Mouse (Mus musculus): Measurements from ENCODE around the gene Ddx20. TPM values are rescaled to one million over a fixed set of nuclear protein-coding genes. Genes with fewer than 3 reads are reported as not detected.

The Ddx20 gene
- polyA plus RNA-seq (2015; fragmentation: Nextera tagmentation; extraction: Ambion mirVana), result 24.6 and 27.1 TPM in 2 replicates

- WGBS, result under 1% methylated on average over 72 of the region's 72 CpGs
- H3K36me3 ChIP-seq (ENCODE audit: control insufficient read depth, insufficient read depth, low read length), result peaks cover 9% of the 10 kb centered on the region; the same call in 1 of the 2 replicates
- H3K9me3 ChIP-seq (replicated peaks; ENCODE audit: control insufficient read depth, low read length, poor library complexity, severe bottlenecking), result no peaks in the 10 kb centered on the region
Observed at GRCm38 (mm10) chr3:105687324-105688060, at the start of gene Ddx20. Gene Ddx20 (minus strand): TSS chr3:105687574.

GRCm38 (mm10) chr3:105737070-105737469, 49.7 kb upstream of the Ddx20 start:
- Histone ChIP-seq H3K4me3 (ENCODE audit: low read depth, low read length) (no peak overlapping the region), H3K27me3 (ENCODE audit: control insufficient read depth, insufficient read depth, low read depth, low read length) (no peaks in the 10 kb centered on the region), H3K9ac (ENCODE audit: low read depth, low read length) (no peak overlapping the region), H3K36me3 (ENCODE audit: control insufficient read depth, insufficient read depth, low read length) (peaks cover 6% of the 10 kb centered on the region), H3K9me3 (replicated peaks; ENCODE audit: control insufficient read depth, low read length, poor library complexity, severe bottlenecking) (no peaks in the 10 kb centered on the region), H3K27ac (ENCODE audit: low read length) (no peak overlapping the region), H3K4me1 (ENCODE audit: control insufficient read depth, insufficient read depth, low read length) (no peaks in the 10 kb centered on the region), H3K4me2 (ENCODE audit: low read length) (no peak overlapping the region)
- no peak for ATAC-seq
- WGBS, result 96% methylated on average over 7 of the region's 7 CpGs

More at GRCm38 (mm10) chr3:105687324-105688060, at the start of gene Ddx20:
- peak within 1 kb of the TSS; percentile 95 for H3K4me3 ChIP-seq (ENCODE audit: low read depth, low read length)
- H3K4me1 ChIP-seq (ENCODE audit: control insufficient read depth, insufficient read depth, low read length), result peaks cover 13% of the 10 kb centered on the region
- peak; percentile 97 for ATAC-seq
- peak within 1 kb of the TSS; percentile 83 for H3K4me2 ChIP-seq (ENCODE audit: low read length)
- no peaks in the 10 kb centered on the region for H3K27me3 ChIP-seq (ENCODE audit: control insufficient read depth, insufficient read depth, low read depth, low read length)
- peak within 1 kb of the TSS; percentile 90 for H3K9ac ChIP-seq (ENCODE audit: low read depth, low read length)
- peak within 1 kb of the TSS; percentile 81 for H3K27ac ChIP-seq (ENCODE audit: low read length)

GRCm38 (mm10) chr3:105736148-105736547, 48.8 kb upstream of the Ddx20 start:
- peaks cover 6% of the 10 kb centered on the region for H3K36me3 ChIP-seq (ENCODE audit: control insufficient read depth, insufficient read depth, low read length)
- H3K4me1 ChIP-seq (ENCODE audit: control insufficient read depth, insufficient read depth, low read length), result no peaks in the 10 kb centered on the region
- H3K27ac ChIP-seq (ENCODE audit: low read length), result no peak overlapping the region
- no peak for ATAC-seq
- no peak overlapping the region for H3K9ac ChIP-seq (ENCODE audit: low read depth, low read length)
- no peaks in the 10 kb centered on the region for H3K27me3 ChIP-seq (ENCODE audit: control insufficient read depth, insufficient read depth, low read depth, low read length)
- WGBS, result 100% methylated on average over 1 of the region's 1 CpGs
- H3K4me3 ChIP-seq (ENCODE audit: low read depth, low read length), result no peak overlapping the region
- H3K4me2 ChIP-seq (ENCODE audit: low read length), result no peak overlapping the region
- no peaks in the 10 kb centered on the region for H3K9me3 ChIP-seq (replicated peaks; ENCODE audit: control insufficient read depth, low read length, poor library complexity, severe bottlenecking)

- Histone ChIP-seq H3K27ac (ENCODE audit: low read length) (no peak overlapping the region), H3K4me2 (ENCODE audit: low read length) (no peak overlapping the region), H3K36me3 (ENCODE audit: control insufficient read depth, insufficient read depth, low read length) (peaks cover 6% of the 10 kb centered on the region), H3K9ac (ENCODE audit: low read depth, low read length) (no peak overlapping the region), H3K9me3 (replicated peaks; ENCODE audit: control insufficient read depth, low read length, poor library complexity, severe bottlenecking) (no peaks in the 10 kb centered on the region), H3K4me3 (ENCODE audit: low read depth, low read length) (no peak overlapping the region), H3K4me1 (ENCODE audit: control insufficient read depth, insufficient read depth, low read length) (no peaks in the 10 kb centered on the region), H3K27me3 (ENCODE audit: control insufficient read depth, insufficient read depth, low read depth, low read length) (no peaks in the 10 kb centered on the region)
- ATAC-seq, result no peak
Observed at GRCm38 (mm10) chr3:105735285-105735684, 47.9 kb upstream of the Ddx20 start.

GRCm38 (mm10) chr3:105733538-105733937, 46.2 kb upstream of the Ddx20 start:
- no peaks in the 10 kb centered on the region for H3K4me1 ChIP-seq (ENCODE audit: control insufficient read depth, insufficient read depth, low read length)
- peaks cover 6% of the 10 kb centered on the region for H3K36me3 ChIP-seq (ENCODE audit: control insufficient read depth, insufficient read depth, low read length)
- H3K4me3 ChIP-seq (ENCODE audit: low read depth, low read length), result no peak overlapping the region
- no peak for ATAC-seq
- H3K9ac ChIP-seq (ENCODE audit: low read depth, low read length), result no peak overlapping the region
- no peaks in the 10 kb centered on the region for H3K9me3 ChIP-seq (replicated peaks; ENCODE audit: control insufficient read depth, low read length, poor library complexity, severe bottlenecking)
- H3K4me2 ChIP-seq (ENCODE audit: low read length), result no peak overlapping the region
- no peaks in the 10 kb centered on the region for H3K27me3 ChIP-seq (ENCODE audit: control insufficient read depth, insufficient read depth, low read depth, low read length)
- WGBS, result 88% methylated on average over 4 of the region's 4 CpGs
- H3K27ac ChIP-seq (ENCODE audit: low read length), result no peak overlapping the region

GRCm38 (mm10) chr3:105732360-105732759, 45.0 kb upstream of the Ddx20 start:
- Histone ChIP-seq H3K4me2 (ENCODE audit: low read length) (no peak overlapping the region), H3K27ac (ENCODE audit: low read length) (no peak overlapping the region), H3K4me3 (ENCODE audit: low read depth, low read length) (no peak overlapping the region), H3K9me3 (replicated peaks; ENCODE audit: control insufficient read depth, low read length, poor library complexity, severe bottlenecking) (no peaks in the 10 kb centered on the region), H3K4me1 (ENCODE audit: control insufficient read depth, insufficient read depth, low read length) (no peaks in the 10 kb centered on the region), H3K27me3 (ENCODE audit: control insufficient read depth, insufficient read depth, low read depth, low read length) (no peaks in the 10 kb centered on the region), H3K9ac (ENCODE audit: low read depth, low read length) (no peak overlapping the region), H3K36me3 (ENCODE audit: control insufficient read depth, insufficient read depth, low read length) (peaks cover 6% of the 10 kb centered on the region)
- WGBS, result 94% methylated on average over 4 of the region's 4 CpGs
- ATAC-seq, result no peak

- Histone ChIP-seq H3K4me2 (ENCODE audit: low read length) (no peak overlapping the region), H3K4me1 (ENCODE audit: control insufficient read depth, insufficient read depth, low read length) (no peaks in the 10 kb centered on the region), H3K36me3 (ENCODE audit: control insufficient read depth, insufficient read depth, low read length) (no peaks in the 10 kb centered on the region), H3K4me3 (ENCODE audit: low read depth, low read length) (no peak overlapping the region), H3K9me3 (replicated peaks; ENCODE audit: control insufficient read depth, low read length, poor library complexity, severe bottlenecking) (no peaks in the 10 kb centered on the region), H3K27ac (ENCODE audit: low read length) (no peak overlapping the region), H3K9ac (ENCODE audit: low read depth, low read length) (no peak overlapping the region), H3K27me3 (ENCODE audit: control insufficient read depth, insufficient read depth, low read depth, low read length) (no peaks in the 10 kb centered on the region)
- ATAC-seq, result no peak
- 0% methylated on average over 1 of the region's 1 CpGs for WGBS
Observed at GRCm38 (mm10) chr3:105726037-105726436, 38.7 kb upstream of the Ddx20 start.

- Histone ChIP-seq H3K27ac (ENCODE audit: low read length) (no peak overlapping the region), H3K9me3 (replicated peaks; ENCODE audit: control insufficient read depth, low read length, poor library complexity, severe bottlenecking) (no peaks in the 10 kb centered on the region), H3K4me1 (ENCODE audit: control insufficient read depth, insufficient read depth, low read length) (no peaks in the 10 kb centered on the region), H3K4me3 (ENCODE audit: low read depth, low read length) (no peak overlapping the region), H3K36me3 (ENCODE audit: control insufficient read depth, insufficient read depth, low read length) (no peaks in the 10 kb centered on the region), H3K27me3 (ENCODE audit: control insufficient read depth, insufficient read depth, low read depth, low read length) (no peaks in the 10 kb centered on the region), H3K4me2 (ENCODE audit: low read length) (no peak overlapping the region), H3K9ac (ENCODE audit: low read depth, low read length) (no peak overlapping the region)
- WGBS, result 90% methylated on average over 3 of the region's 3 CpGs
- ATAC-seq, result no peak
Observed at GRCm38 (mm10) chr3:105722510-105722909, 35.1 kb upstream of the Ddx20 start.

GRCm38 (mm10) chr3:105721681-105722201, 34.4 kb upstream of the Ddx20 start:
- H3K9ac ChIP-seq (ENCODE audit: low read depth, low read length), result no peak overlapping the region
- H3K4me1 ChIP-seq (ENCODE audit: control insufficient read depth, insufficient read depth, low read length), result no peaks in the 10 kb centered on the region
- H3K4me3 ChIP-seq (ENCODE audit: low read depth, low read length), result no peak overlapping the region
- 75% methylated on average over 2 of the region's 2 CpGs for WGBS
- H3K4me2 ChIP-seq (ENCODE audit: low read length), result no peak overlapping the region
- H3K9me3 ChIP-seq (replicated peaks; ENCODE audit: control insufficient read depth, low read length, poor library complexity, severe bottlenecking), result no peaks in the 10 kb centered on the region
- no peaks in the 10 kb centered on the region for H3K27me3 ChIP-seq (ENCODE audit: control insufficient read depth, insufficient read depth, low read depth, low read length)
- ATAC-seq, result peak; percentile 18; the same call in 1 of the 2 replicates
- no peaks in the 10 kb centered on the region for H3K36me3 ChIP-seq (ENCODE audit: control insufficient read depth, insufficient read depth, low read length)
- H3K27ac ChIP-seq (ENCODE audit: low read length), result no peak overlapping the region
